Mouse (Mus musculus): Measurements from ENCODE around the gene Efhd1.

GRCm38 (mm10) chr1:87281599-87282412, 17.6 kb downstream of the Efhd1 start:
- TF ChIP-seq CTCF (conservative IDR thresholded peaks at IDR 0.05; ENCODE audit: low read length) (no peak), NANOG (IDR thresholded peaks at IDR 0.05; ENCODE audit: borderline replicate concordance, low read length) (no peak), POU5F1 (IDR thresholded peaks at IDR 0.05; ENCODE audit: borderline replicate concordance, low read length) (no peak)

All from E14TG2a.4 (cell line).